Mouse (Mus musculus): ENCODE measurements at regions not wholly inside any gene's neighbourhood (a gene's known extent, or its start where the extent isn't known, plus 50 kb on each side); places are given as distances from the start of the nearest gene placed in this dataset.

DNA sequence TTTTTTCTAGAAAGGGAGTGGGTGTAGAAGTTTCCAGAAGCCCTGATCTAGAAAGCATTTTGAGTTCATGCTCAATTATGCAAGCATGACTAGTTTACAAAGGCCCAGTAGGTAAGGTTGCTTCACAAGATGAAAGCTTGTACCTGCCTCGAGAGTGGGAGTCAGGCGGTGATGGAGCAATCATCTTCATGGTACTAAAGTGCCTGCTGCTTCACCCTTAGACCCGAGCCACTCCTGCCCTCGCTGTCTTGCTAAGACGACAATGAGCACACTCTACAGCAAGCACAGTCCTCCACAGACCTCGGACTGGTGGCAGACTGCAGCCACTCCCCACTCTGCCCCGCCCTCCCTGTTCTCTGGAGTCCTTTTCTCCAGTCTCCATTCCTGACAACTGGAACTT lies 308.3 kb downstream of the Etnk1 start:
- no peak for DNase-seq (ENCODE audit: low spot score)
- Histone ChIP-seq H3K36me3 (ENCODE audit: control insufficient read depth, insufficient read depth, low read length) (no peaks in the 10 kb centered on the region), H3K9me3 (ENCODE audit: control insufficient read depth, low read length) (no peaks in the 10 kb centered on the region), H3K27ac (ENCODE audit: low read depth) (no peak overlapping the region), H3K4me1 (replicated peaks; ENCODE audit: control insufficient read depth, insufficient read depth, low read length) (no peaks in the 10 kb centered on the region; the same call in 1 of the 2 replicates), H3K9ac (ENCODE audit: low read length) (no peak overlapping the region), H3K27me3 (replicated peaks; ENCODE audit: control insufficient read depth, insufficient read depth, low read length) (no peaks in the 10 kb centered on the region), H3K4me3 (ENCODE audit: low read depth, low read length) (no peak overlapping the region), H3K4me2 (ENCODE audit: low read length) (no peak overlapping the region)
- 73% methylated on average over 7 of the region's 7 CpGs for WGBS
- no peak for ATAC-seq (replicated peaks; ENCODE audit: low FRiP score, low TSS enrichment, low read depth)

DNA sequence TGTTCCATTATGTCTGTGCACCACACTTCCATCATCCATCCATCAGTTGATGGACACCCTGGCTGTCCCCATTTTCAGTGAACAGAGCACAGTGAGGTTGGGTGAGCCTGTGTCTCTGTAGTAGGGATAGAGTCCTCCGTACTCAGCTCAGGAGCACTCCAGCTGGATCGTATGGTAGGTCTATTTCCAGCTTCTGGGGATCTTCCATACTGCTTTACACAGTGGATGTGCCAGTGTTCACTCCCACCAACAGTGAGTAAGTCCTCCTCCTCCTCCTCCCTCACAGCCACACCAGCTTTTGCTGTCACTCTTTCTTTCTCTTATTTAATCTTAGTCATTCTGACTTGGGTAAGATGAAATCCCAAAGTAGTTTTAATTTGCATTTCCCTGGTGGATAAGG lies 310.4 kb downstream of the Etnk1 start:
- H3K27me3 ChIP-seq (replicated peaks; ENCODE audit: control insufficient read depth, insufficient read depth, low read length): no peaks in the 10 kb centered on the region
- H3K36me3 ChIP-seq (ENCODE audit: control insufficient read depth, insufficient read depth, low read length): no peaks in the 10 kb centered on the region
- WGBS: 95% methylated on average over 2 of the region's 2 CpGs
- H3K4me3 ChIP-seq (ENCODE audit: low read depth, low read length): no peak overlapping the region
- DNase-seq (ENCODE audit: low spot score): no peak
- H3K27ac ChIP-seq (ENCODE audit: low read depth): no peak overlapping the region
- ATAC-seq (replicated peaks; ENCODE audit: low FRiP score, low TSS enrichment, low read depth): no peak
- no peaks in the 10 kb centered on the region; the same call in 1 of the 2 replicates for H3K4me1 ChIP-seq (replicated peaks; ENCODE audit: control insufficient read depth, insufficient read depth, low read length)
- H3K4me2 ChIP-seq (ENCODE audit: low read length): no peak overlapping the region
- no peaks in the 10 kb centered on the region for H3K9me3 ChIP-seq (ENCODE audit: control insufficient read depth, low read length)
- no peak overlapping the region for H3K9ac ChIP-seq (ENCODE audit: low read length)

DNA sequence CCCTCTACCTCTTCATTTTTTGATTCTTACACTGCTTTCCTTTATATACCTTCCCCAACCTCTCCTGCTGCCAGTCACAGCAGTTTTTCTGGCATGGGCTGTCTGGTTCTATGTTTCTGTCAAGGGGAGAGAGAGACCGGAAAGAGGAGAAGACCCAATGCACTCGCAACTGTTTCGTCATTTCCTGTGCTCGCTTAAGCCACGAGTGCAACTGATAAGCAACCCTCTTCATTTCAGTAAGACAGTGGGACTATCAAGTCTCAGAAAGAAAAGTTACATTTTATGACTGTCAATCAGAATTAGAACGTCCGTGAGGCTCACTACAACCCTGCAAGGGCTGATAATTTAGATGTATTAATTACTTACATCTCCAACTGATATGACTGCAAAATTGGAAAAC lies 312.2 kb downstream of the Etnk1 start:
- H3K27me3 ChIP-seq (replicated peaks; ENCODE audit: control insufficient read depth, insufficient read depth, low read length): no peaks in the 10 kb centered on the region
- no peaks in the 10 kb centered on the region for H3K9me3 ChIP-seq (ENCODE audit: control insufficient read depth, low read length)
- no peak for DNase-seq (ENCODE audit: low spot score)
- H3K9ac ChIP-seq (ENCODE audit: low read length): no peak overlapping the region
- H3K4me1 ChIP-seq (replicated peaks; ENCODE audit: control insufficient read depth, insufficient read depth, low read length): no peaks in the 10 kb centered on the region; the same call in 1 of the 2 replicates
- H3K27ac ChIP-seq (ENCODE audit: low read depth): no peak overlapping the region
- 58% methylated on average over 7 of the region's 7 CpGs for WGBS
- no peak overlapping the region for H3K4me2 ChIP-seq (ENCODE audit: low read length)
- no peaks in the 10 kb centered on the region for H3K36me3 ChIP-seq (ENCODE audit: control insufficient read depth, insufficient read depth, low read length)
- ATAC-seq (replicated peaks; ENCODE audit: low FRiP score, low TSS enrichment, low read depth): no peak
- H3K4me3 ChIP-seq (ENCODE audit: low read depth, low read length): no peak overlapping the region

DNA sequence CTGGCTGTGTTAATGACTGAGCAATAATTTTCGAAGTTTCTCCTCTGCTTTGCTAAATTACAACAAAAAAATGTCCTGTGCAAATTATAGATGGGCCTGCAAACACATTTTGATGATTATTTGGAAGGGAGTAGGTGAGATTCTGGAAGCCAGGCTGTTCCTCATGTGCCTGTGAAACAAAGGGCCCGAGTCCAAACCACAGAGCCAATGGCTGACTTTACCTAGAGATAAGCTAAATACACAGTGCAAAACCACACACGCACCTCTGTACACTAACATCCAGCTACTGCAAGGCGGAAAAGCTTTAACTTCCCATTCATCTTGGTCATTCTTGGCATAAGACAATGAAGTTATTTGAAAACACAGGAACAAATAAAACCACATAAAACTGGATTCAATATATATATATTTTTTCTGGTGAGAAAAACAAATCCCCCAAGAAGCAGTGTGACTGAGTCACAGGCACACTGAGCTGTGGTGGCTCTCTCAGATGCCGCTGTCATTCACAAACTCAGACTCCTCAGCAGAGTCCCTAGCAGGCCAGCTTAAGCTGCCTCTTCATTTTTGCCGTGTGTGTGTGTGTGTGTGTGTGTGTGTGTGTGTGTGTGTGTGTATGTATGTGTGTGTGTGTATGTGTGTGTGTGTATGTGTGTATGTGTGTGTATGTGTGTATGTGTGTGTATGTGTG lies 312.8 kb downstream of the Etnk1 start:
- H3K27me3 ChIP-seq (replicated peaks; ENCODE audit: control insufficient read depth, insufficient read depth, low read length): no peaks in the 10 kb centered on the region
- no peaks in the 10 kb centered on the region for H3K36me3 ChIP-seq (ENCODE audit: control insufficient read depth, insufficient read depth, low read length)
- no peak overlapping the region for H3K9ac ChIP-seq (ENCODE audit: low read length)
- peak overlapping the region; percentile 22; the same call in 1 of the 2 replicates for H3K27ac ChIP-seq (ENCODE audit: low read depth)
- ATAC-seq (replicated peaks; ENCODE audit: low FRiP score, low TSS enrichment, low read depth) (0 out of 2 replicates have a peak, but pooled peaks have one; percentile 50), DNase-seq (ENCODE audit: low spot score) (no peak)
- H3K4me1 ChIP-seq (replicated peaks; ENCODE audit: control insufficient read depth, insufficient read depth, low read length): no peaks in the 10 kb centered on the region; the same call in 1 of the 2 replicates
- no peaks in the 10 kb centered on the region for H3K9me3 ChIP-seq (ENCODE audit: control insufficient read depth, low read length)
- no peak overlapping the region for H3K4me2 ChIP-seq (ENCODE audit: low read length)
- 77% methylated on average over 6 of the region's 6 CpGs for WGBS
- no peak overlapping the region for H3K4me3 ChIP-seq (ENCODE audit: low read depth, low read length)

- Histone ChIP-seq H3K36me3 (ENCODE audit: control insufficient read depth, insufficient read depth, low read length) (no peaks in the 10 kb centered on the region), H3K4me1 (replicated peaks; ENCODE audit: control insufficient read depth, insufficient read depth, low read length) (no peaks in the 10 kb centered on the region; the same call in 1 of the 2 replicates), H3K9me3 (ENCODE audit: control insufficient read depth, low read length) (no peaks in the 10 kb centered on the region), H3K9ac (ENCODE audit: low read length) (no peak overlapping the region), H3K4me2 (ENCODE audit: low read length) (no peak overlapping the region), H3K27ac (ENCODE audit: low read depth) (no peak overlapping the region), H3K27me3 (replicated peaks; ENCODE audit: control insufficient read depth, insufficient read depth, low read length) (no peaks in the 10 kb centered on the region), H3K4me3 (ENCODE audit: low read depth, low read length) (no peak overlapping the region)
- DNase-seq (ENCODE audit: low spot score): no peak
- 83% methylated on average over 4 of the region's 4 CpGs for WGBS
- ATAC-seq (replicated peaks; ENCODE audit: low FRiP score, low TSS enrichment, low read depth): no peak
Observed at GRCm38 (mm10) chr6:143482272-143482671, 315.3 kb downstream of the Etnk1 start.

DNA sequence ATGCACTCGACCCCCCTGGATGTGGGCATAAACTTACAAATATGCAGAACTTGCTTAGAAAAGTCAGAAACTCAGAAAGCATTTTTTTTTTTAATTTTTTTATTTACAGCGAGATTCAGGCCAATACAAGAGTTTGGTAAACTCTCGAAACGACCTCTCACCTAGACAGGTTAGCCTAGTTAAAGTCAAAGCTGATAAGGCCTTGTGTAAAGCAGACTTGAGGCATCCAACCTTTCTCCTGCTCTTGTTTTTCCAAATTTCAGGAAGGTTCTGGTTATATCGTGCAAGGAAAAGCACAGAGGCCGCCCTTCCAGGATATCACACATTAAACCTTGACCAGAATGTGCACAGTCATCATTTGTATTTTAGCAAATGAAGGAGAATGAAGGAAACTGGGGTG lies 315.8 kb downstream of the Etnk1 start:
- no peak overlapping the region for H3K9ac ChIP-seq (ENCODE audit: low read length)
- H3K27me3 ChIP-seq (replicated peaks; ENCODE audit: control insufficient read depth, insufficient read depth, low read length): no peaks in the 10 kb centered on the region
- 86% methylated on average over 6 of the region's 6 CpGs for WGBS
- ATAC-seq (replicated peaks; ENCODE audit: low FRiP score, low TSS enrichment, low read depth) (no peak), DNase-seq (ENCODE audit: low spot score) (no peak)
- no peaks in the 10 kb centered on the region for H3K9me3 ChIP-seq (ENCODE audit: control insufficient read depth, low read length)
- no peaks in the 10 kb centered on the region; the same call in 1 of the 2 replicates for H3K4me1 ChIP-seq (replicated peaks; ENCODE audit: control insufficient read depth, insufficient read depth, low read length)
- no peak overlapping the region for H3K4me3 ChIP-seq (ENCODE audit: low read depth, low read length)
- H3K36me3 ChIP-seq (ENCODE audit: control insufficient read depth, insufficient read depth, low read length): no peaks in the 10 kb centered on the region
- H3K27ac ChIP-seq (ENCODE audit: low read depth): no peak overlapping the region
- no peak overlapping the region for H3K4me2 ChIP-seq (ENCODE audit: low read length)

DNA sequence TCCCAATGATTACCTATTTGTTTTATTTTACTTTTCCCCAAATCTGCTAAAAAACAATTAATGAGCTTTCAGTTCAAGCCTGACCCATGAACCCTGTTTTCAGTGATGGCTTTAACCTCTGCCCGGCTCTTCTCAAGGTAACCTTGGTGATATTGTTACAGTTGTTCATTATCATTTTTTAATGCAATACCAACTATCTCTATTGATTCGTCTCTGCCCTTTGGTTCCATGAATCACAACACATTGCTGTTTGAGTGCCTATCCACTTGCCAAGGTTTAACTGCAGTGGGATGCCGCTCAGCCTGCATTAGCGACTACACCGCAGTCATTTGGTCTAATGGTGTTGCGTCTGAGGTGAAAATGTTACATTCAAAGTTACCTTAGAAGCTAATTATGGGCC lies 317.9 kb downstream of the Etnk1 start:
- Histone ChIP-seq H3K27ac (ENCODE audit: low read depth) (no peak overlapping the region), H3K27me3 (replicated peaks; ENCODE audit: control insufficient read depth, insufficient read depth, low read length) (no peaks in the 10 kb centered on the region), H3K4me3 (ENCODE audit: low read depth, low read length) (no peak overlapping the region), H3K36me3 (ENCODE audit: control insufficient read depth, insufficient read depth, low read length) (no peaks in the 10 kb centered on the region), H3K9ac (ENCODE audit: low read length) (no peak overlapping the region), H3K4me2 (ENCODE audit: low read length) (no peak overlapping the region), H3K4me1 (replicated peaks; ENCODE audit: control insufficient read depth, insufficient read depth, low read length) (no peaks in the 10 kb centered on the region), H3K9me3 (ENCODE audit: control insufficient read depth, low read length) (no peaks in the 10 kb centered on the region)
- 93% methylated on average over 6 of the region's 6 CpGs for WGBS
- ATAC-seq (replicated peaks; ENCODE audit: low FRiP score, low TSS enrichment, low read depth) (no peak), DNase-seq (ENCODE audit: low spot score) (no peak)

- WGBS: 60% methylated on average over 10 of the region's 10 CpGs
- Histone ChIP-seq H3K4me3 (ENCODE audit: low read depth, low read length) (no peak overlapping the region), H3K36me3 (ENCODE audit: control insufficient read depth, insufficient read depth, low read length) (no peaks in the 10 kb centered on the region), H3K27me3 (replicated peaks; ENCODE audit: control insufficient read depth, insufficient read depth, low read length) (no peaks in the 10 kb centered on the region), H3K9ac (ENCODE audit: low read length) (no peak overlapping the region), H3K4me1 (replicated peaks; ENCODE audit: control insufficient read depth, insufficient read depth, low read length) (no peaks in the 10 kb centered on the region), H3K4me2 (ENCODE audit: low read length) (no peak overlapping the region), H3K9me3 (ENCODE audit: control insufficient read depth, low read length) (no peaks in the 10 kb centered on the region), H3K27ac (ENCODE audit: low read depth) (no peak overlapping the region)
- DNase-seq (ENCODE audit: low spot score) (no peak), ATAC-seq (replicated peaks; ENCODE audit: low FRiP score, low TSS enrichment, low read depth) (no peak)
Observed at GRCm38 (mm10) chr6:143487003-143487402, 320.0 kb downstream of the Etnk1 start.

DNA sequence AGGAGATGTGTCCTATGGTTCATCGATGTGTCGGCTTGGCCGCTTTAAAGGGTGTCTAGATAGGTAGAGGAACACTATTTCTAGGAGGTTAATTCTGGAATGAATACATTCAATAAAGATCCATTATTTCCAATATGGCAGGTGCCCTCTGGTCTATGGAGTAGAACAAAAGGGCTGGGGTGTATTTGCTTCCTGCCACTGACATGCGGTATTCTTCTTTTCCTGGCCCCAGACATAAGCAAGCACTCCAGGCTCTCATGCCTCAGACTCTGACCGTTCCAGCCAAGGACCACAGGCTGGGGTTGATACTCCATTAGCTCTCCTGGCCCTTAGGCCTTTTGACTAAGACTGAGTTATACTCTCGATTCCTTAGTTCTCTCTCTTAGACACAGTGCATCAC lies 323.0 kb downstream of the Etnk1 start:
- no peak overlapping the region for H3K4me3 ChIP-seq (ENCODE audit: low read depth, low read length)
- no peak for DNase-seq (ENCODE audit: low spot score)
- H3K27ac ChIP-seq (ENCODE audit: low read depth): no peak overlapping the region
- H3K9ac ChIP-seq (ENCODE audit: low read length): no peak overlapping the region
- no peak for ATAC-seq (replicated peaks; ENCODE audit: low FRiP score, low TSS enrichment, low read depth)
- no peaks in the 10 kb centered on the region for H3K4me1 ChIP-seq (replicated peaks; ENCODE audit: control insufficient read depth, insufficient read depth, low read length)
- H3K27me3 ChIP-seq (replicated peaks; ENCODE audit: control insufficient read depth, insufficient read depth, low read length): no peaks in the 10 kb centered on the region
- WGBS: 95% methylated on average over 6 of the region's 6 CpGs
- H3K9me3 ChIP-seq (ENCODE audit: control insufficient read depth, low read length): no peaks in the 10 kb centered on the region
- no peaks in the 10 kb centered on the region for H3K36me3 ChIP-seq (ENCODE audit: control insufficient read depth, insufficient read depth, low read length)
- H3K4me2 ChIP-seq (ENCODE audit: low read length): no peak overlapping the region

All from intestine, embryonic 14.5 days (tissue).